13 mouse cellular contexts compared by ENCODE assay signal in the genomic region with DNA sequence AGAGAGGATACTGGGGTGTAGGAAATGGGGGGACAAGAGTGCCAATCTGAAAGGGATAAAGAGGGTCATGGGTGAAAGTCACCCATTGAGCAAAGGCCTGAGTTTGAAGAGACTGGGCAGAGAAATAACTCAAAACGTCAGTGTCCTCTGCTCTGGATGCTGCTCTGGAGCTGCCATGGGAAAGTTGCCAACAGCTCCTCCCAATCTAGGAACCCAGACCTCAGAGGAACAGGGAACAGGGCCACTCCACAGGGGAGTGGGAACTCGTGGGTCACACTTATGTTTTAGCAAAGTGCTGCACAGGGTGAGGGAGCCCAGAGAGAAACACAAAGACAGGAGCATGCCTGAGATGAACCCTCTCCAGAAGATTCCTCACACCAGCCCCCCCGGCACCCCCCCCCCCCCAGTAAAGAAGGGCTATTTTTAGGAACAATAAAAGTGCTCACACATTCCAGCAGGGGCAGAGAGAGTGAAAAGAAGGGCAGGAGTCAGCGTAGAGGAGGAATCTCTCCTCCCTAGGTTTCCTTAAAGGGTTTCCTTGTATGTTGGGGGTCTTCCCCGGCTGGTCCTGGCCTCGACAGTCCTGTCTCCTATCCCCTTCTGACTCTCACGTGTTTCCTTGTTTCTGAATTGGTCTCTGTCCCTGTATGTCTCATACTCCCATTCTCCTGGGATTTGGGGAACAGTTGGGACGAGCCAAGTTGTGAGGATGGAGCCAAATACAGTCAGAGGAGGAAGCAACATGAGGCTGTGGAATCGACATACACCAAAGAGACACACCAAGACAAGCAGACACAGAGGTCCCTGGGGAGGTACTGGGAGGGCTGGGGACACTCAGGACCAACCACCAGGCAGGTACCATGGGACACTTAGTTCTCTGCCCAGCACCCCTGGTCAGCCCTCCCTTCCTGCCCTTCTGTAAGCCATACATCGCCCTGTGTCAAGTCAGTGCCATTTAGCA. TPM values are rescaled to one million over a fixed set of nuclear protein-coding genes. Genes with fewer than 3 reads are reported as not detected.
DNase-seq lines count a peak whose midpoint lies in the region; ATAC-seq and TF ChIP-seq lines count a peak whose summit lies in the region.
"Had no signal": no experiment of that assay in that cellular context is flagged by ENCODE, and none has a peak within 500 bp of the region (broad histone marks: within the 10 kb centered on the region; RNA-seq: fewer than 3 reads in every experiment).

No protein-coding gene starts in this region.

- H3K4me3 ChIP-seq in gastrocnemius, adult 2 months = no peak overlapping the region
- no peak overlapping the region for H3K4me3 ChIP-seq in midbrain, embryonic 10.5 days
- no peak overlapping the region for H3K4me3 ChIP-seq in midbrain, embryonic 14.5 days (replicated peaks; ENCODE audit: low read depth, low read length)
- H3K4me3 ChIP-seq in heart, embryonic 11.5 days (ENCODE audit: low read depth, low read length) = no peak overlapping the region
- no peak overlapping the region for H3K4me3 ChIP-seq in liver, embryonic 11.5 days (ENCODE audit: low read depth, low read length)
- H3K4me3 ChIP-seq: hindbrain, embryonic 15.5 days had no signal

- H3K4me1 ChIP-seq in midbrain, embryonic 10.5 days = no peaks in the 10 kb centered on the region; the same call in none of the 2 replicates
- no peaks in the 10 kb centered on the region for H3K4me1 ChIP-seq in midbrain, embryonic 14.5 days (ENCODE audit: control insufficient read depth, insufficient read depth, low read length)
- peaks cover 14% of the 10 kb centered on the region for H3K4me1 ChIP-seq in heart, embryonic 11.5 days (ENCODE audit: control insufficient read depth, insufficient read depth, low read length)
- H3K4me1 ChIP-seq in liver, embryonic 11.5 days (replicated peaks; ENCODE audit: control insufficient read depth, insufficient read depth, low read length) = no peaks in the 10 kb centered on the region

- no peak for TF ChIP-seq CTCF in gastrocnemius, adult 2 months (IDR thresholded peaks at IDR 0.05)

- H3K4me2 ChIP-seq in midbrain, embryonic 14.5 days (ENCODE audit: low read length) = no peak overlapping the region
- no peak overlapping the region for H3K4me2 ChIP-seq in heart, embryonic 11.5 days
- H3K4me2 ChIP-seq in liver, embryonic 11.5 days = no peak overlapping the region
- H3K4me2 ChIP-seq: hindbrain, embryonic 15.5 days had no signal

- peak overlapping the region; percentile 65 for H3K27ac ChIP-seq in gastrocnemius, adult 2 months
- 0 out of 2 replicates have a peak overlapping the region, but pooled peaks have one; percentile 2 for H3K27ac ChIP-seq in midbrain, embryonic 10.5 days (replicated peaks)
- no peak overlapping the region for H3K27ac ChIP-seq in midbrain, embryonic 14.5 days (replicated peaks; ENCODE audit: low read depth, low read length)
- peak overlapping the region; percentile 15; the same call in 1 of the 2 replicates for H3K27ac ChIP-seq in heart, embryonic 11.5 days (ENCODE audit: low read depth, low read length)
- H3K27ac ChIP-seq in liver, embryonic 11.5 days (ENCODE audit: low read depth, low read length) = no peak overlapping the region
- H3K27ac ChIP-seq: hindbrain, embryonic 15.5 days had no signal

- H3K36me3 ChIP-seq in midbrain, embryonic 10.5 days = no peaks in the 10 kb centered on the region
- H3K36me3 ChIP-seq in midbrain, embryonic 14.5 days (ENCODE audit: control insufficient read depth, insufficient read depth, low read length) = no peaks in the 10 kb centered on the region
- H3K36me3 ChIP-seq in heart, embryonic 11.5 days (ENCODE audit: control insufficient read depth, insufficient read depth, low read length) = no peaks in the 10 kb centered on the region
- H3K36me3 ChIP-seq in liver, embryonic 11.5 days (ENCODE audit: control insufficient read depth, insufficient read depth, low read length) = no peaks in the 10 kb centered on the region
- H3K36me3 ChIP-seq: hindbrain, embryonic 15.5 days had no signal

- no peak for DNase-seq in gastrocnemius, adult 2 months
- no peak for DNase-seq in gastrocnemius, postnatal 25 days
- DNase-seq in midbrain, embryonic 10.5 days (ENCODE audit: low spot score) = no peak
- no peak for DNase-seq in midbrain, embryonic 14.5 days
- DNase-seq in kidney, postnatal 36 days = peak; percentile 54 to 59
- DNase-seq in liver, embryonic 11.5 days (ENCODE audit: low spot score) = no peak
- DNase-seq: embryo, embryonic 11 days; layer of hippocampus, postnatal 36 days; liver, postnatal 0 days had no signal

- no peaks in the 10 kb centered on the region for H3K9me3 ChIP-seq in midbrain, embryonic 10.5 days (replicated peaks)
- H3K9me3 ChIP-seq in midbrain, embryonic 14.5 days (ENCODE audit: control insufficient read depth, low read length) = no peaks in the 10 kb centered on the region
- no peaks in the 10 kb centered on the region for H3K9me3 ChIP-seq in heart, embryonic 11.5 days (replicated peaks; ENCODE audit: control insufficient read depth, low read length)
- H3K9me3 ChIP-seq in liver, embryonic 11.5 days (ENCODE audit: control insufficient read depth, low read length) = no peaks in the 10 kb centered on the region
- H3K9me3 ChIP-seq: hindbrain, embryonic 15.5 days had no signal

- H3K27me3 ChIP-seq in midbrain, embryonic 10.5 days (ENCODE audit: low read depth, poor library complexity, severe bottlenecking) = no peaks in the 10 kb centered on the region
- no peaks in the 10 kb centered on the region for H3K27me3 ChIP-seq in midbrain, embryonic 14.5 days (ENCODE audit: control insufficient read depth, insufficient read depth, low read length)
- H3K27me3 ChIP-seq in heart, embryonic 11.5 days (ENCODE audit: control insufficient read depth, insufficient read depth, low read length) = no peaks in the 10 kb centered on the region
- H3K27me3 ChIP-seq in liver, embryonic 11.5 days (replicated peaks; ENCODE audit: control insufficient read depth, insufficient read depth, low read length) = no peaks in the 10 kb centered on the region
- H3K27me3 ChIP-seq: hindbrain, embryonic 15.5 days had no signal

- WGBS in midbrain, embryonic 10.5 days = 70% methylated on average over 10 of the region's 10 CpGs
- WGBS in midbrain, embryonic 14.5 days = 58% methylated on average over 10 of the region's 10 CpGs
- WGBS in heart, embryonic 11.5 days (ENCODE audit: insufficient replicate concordance) = 41% methylated on average over 10 of the region's 10 CpGs
- WGBS in liver, embryonic 11.5 days = 60% methylated on average over 10 of the region's 10 CpGs

- H3K9ac ChIP-seq in midbrain, embryonic 14.5 days (replicated peaks; ENCODE audit: low read length) = no peak overlapping the region
- H3K9ac ChIP-seq in heart, embryonic 11.5 days (ENCODE audit: low read depth, low read length) = 0 out of 2 replicates have a peak overlapping the region, but pooled peaks have one; percentile 0
- no peak overlapping the region for H3K9ac ChIP-seq in liver, embryonic 11.5 days (ENCODE audit: low read depth, low read length)
- H3K9ac ChIP-seq: hindbrain, embryonic 15.5 days; liver, postnatal 0 days had no signal

- intact Hi-C loops in gastrocnemius, adult 2 months (cut with DNase I) = no loop called here

- no peak for ATAC-seq in midbrain, embryonic 14.5 days (ENCODE audit: low FRiP score, low TSS enrichment)
- peak; percentile 40; the same call in 1 of the 2 replicates for ATAC-seq in heart, embryonic 11.5 days (replicated peaks; ENCODE audit: insufficient number of reproducible peaks, low FRiP score, low TSS enrichment)
- ATAC-seq in CD4-positive, CD25-positive, alpha-beta regulatory T cell, adult 4 months = no peak
- no peak for ATAC-seq in liver, embryonic 11.5 days (replicated peaks; ENCODE audit: low FRiP score)
- ATAC-seq: forebrain, embryonic 16.5 days; liver, postnatal 0 days had no signal

RNA-seq across cellular contexts. Expression of a gene that starts 51.4 kb away (rescaled TPM):
- 10 to 100 TPM; 21.2 to 28.5 TPM for total RNA-seq in gastrocnemius, adult 2 months (2021)
- total RNA-seq in gastrocnemius, postnatal 25 days (2021) = 10 to 100 TPM; 14.8 to 26.3 TPM
- 11.9 and 13.4 TPM in 2 replicates for polyA plus RNA-seq in midbrain, embryonic 10.5 days (2016; fragmentation: Nextera tagmentation; extraction: Ambion mirVana)
- 23.0 and 25.7 TPM in 2 replicates for polyA plus RNA-seq in midbrain, embryonic 14.5 days (2014; fragmentation: Nextera tagmentation; extraction: Ambion mirVana)
- polyA plus RNA-seq in heart, embryonic 11.5 days (2014; fragmentation: Nextera tagmentation; extraction: Ambion mirVana) = 5.8 and 5.9 TPM in 2 replicates
- polyA plus RNA-seq in CD4-positive, CD25-positive, alpha-beta regulatory T cell, adult 4 months (2017; shearing (Covaris generic)) = 10 to 100 TPM; 23.0 to 83.7 TPM
- polyA plus RNA-seq in liver, embryonic 11.5 days (2014; fragmentation: Nextera tagmentation; extraction: Ambion mirVana) = 14.4 and 15.0 TPM in 2 replicates

Comparison
In these comparisons a context has a peak if more than half of its experiments do, and no peak if none do; other contexts are left out.
1. H3K27ac ChIP-seq: peak in gastrocnemius, adult 2 months (single experiment), midbrain, embryonic 10.5 days (single experiment) and heart, embryonic 11.5 days (single experiment); none in midbrain, embryonic 14.5 days (single experiment) and liver, embryonic 11.5 days (single experiment).
2. DNase-seq: peak in kidney, postnatal 36 days (2 of 2); none in gastrocnemius, adult 2 months (single experiment), gastrocnemius, postnatal 25 days (single experiment), midbrain, embryonic 10.5 days (single experiment), midbrain, embryonic 14.5 days (single experiment) and liver, embryonic 11.5 days (single experiment).